Mouse (Mus musculus) megakaryocyte, embryonic 14.5 days (primary cell): ENCODE measurements around the gene Snn. TPM values are rescaled to one million over a fixed set of nuclear protein-coding genes. Genes with fewer than 3 reads are reported as not detected.

Source experiments
- H3K27me3 ChIP-seq: replicated peaks from 2 replicates; pipeline ENCODE3; 2012; ENCODE audit warnings: inconsistent platforms
- H3K36me3 ChIP-seq: replicated peaks from 2 replicates; pipeline ENCODE3; 2012; ENCODE audit warnings: low read length, inconsistent platforms, mixed read lengths
- H3K4me1 ChIP-seq: 2 replicates; pipeline ENCODE4 v1.6.1; 2012; ENCODE audit warnings: inconsistent platforms
- H3K4me3 ChIP-seq: replicated peaks from 2 replicates; pipeline ENCODE3; 2012; ENCODE audit warnings: moderate library complexity, mild to moderate bottlenecking, inconsistent platforms
- H3K9me3 ChIP-seq: 2 replicates; pipeline ENCODE4 v1.6.1; 2012; ENCODE audit warnings: inconsistent platforms
- FLI1 ChIP-seq: IDR thresholded peaks from 2 replicates; pipeline ENCODE4 v1.6.1; 2012; ENCODE audit warnings: low read length, inconsistent platforms, mixed read lengths
- GATA1 ChIP-seq: IDR thresholded peaks from 3 replicates; pipeline ENCODE4 v1.6.1; 2012; ENCODE audit warnings: mixed read lengths, low read length, inconsistent platforms, borderline replicate concordance
- polyA plus RNA-seq: library from polyadenylated mRNA; stranded (reverse); fragments of >175 nt; gene quantifications from 2 replicates; pipeline ENCODE4 v1.2.3, GENCODE M21; 2012; ENCODE audit warnings: low replicate concordance; ENCODE audit not compliant: insufficient read depth

The Snn gene
- polyA plus RNA-seq, 1 experiment, result 6.6 TPM

DNA sequence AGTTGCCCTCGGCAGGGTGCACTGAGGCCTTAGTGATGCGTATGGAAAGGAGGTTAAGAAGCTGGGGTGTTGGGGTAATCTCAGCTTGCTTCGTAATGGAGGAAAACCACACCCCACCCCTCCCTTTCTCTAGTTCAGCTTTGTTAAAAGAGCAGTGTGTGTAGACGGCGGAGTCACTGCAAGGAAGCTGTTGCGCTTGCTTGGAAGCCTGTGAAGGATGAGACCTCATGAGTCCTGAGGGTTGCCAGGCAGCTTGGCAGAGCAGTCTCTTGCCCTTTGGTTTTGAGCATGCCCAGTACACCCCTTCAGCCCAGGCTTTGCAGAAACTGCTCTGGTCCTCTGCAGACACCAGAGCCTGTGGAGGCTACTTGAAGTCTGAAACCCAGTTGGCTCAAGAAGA is 12.3 kb downstream of the Snn start:
- peaks cover 89% of the 10 kb centered on the region for H3K36me3 ChIP-seq
- peaks cover 85% of the 10 kb centered on the region for H3K4me1 ChIP-seq
- peaks cover 4% of the 10 kb centered on the region for H3K27me3 ChIP-seq
- TF ChIP-seq GATA1 (no peak), FLI1 (no peak)
- no peak overlapping the region for H3K4me3 ChIP-seq
- no peaks in the 10 kb centered on the region for H3K9me3 ChIP-seq

DNA sequence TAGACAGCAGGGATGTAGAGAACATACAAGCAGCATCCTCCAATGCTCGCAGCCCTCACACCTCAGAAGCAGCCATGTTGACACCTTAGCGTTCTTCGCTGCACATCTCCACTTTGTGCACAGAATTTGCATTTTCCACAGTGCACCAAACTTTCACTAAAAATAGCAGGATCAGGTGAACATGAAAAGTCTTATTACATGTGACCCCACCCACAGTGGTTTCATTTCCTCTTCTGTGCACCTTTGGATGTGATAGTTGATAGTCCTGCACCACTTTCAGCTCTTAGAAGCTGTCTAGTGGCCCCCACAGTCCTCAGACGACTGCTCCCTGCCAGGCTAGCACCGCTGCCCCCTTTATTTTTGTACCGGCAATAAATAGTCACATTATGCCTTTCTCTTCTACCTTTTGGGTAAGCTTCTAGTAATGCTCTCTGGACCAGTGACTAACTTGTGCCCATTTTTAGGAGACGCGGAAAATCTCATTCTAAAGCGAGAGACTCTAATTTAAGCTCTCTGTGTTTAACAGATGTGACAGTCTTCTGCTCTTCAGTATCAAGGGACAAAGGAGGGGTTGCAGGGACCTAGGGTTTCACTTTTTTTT is 17.0 kb downstream of the Snn start:
- Histone ChIP-seq H3K4me1 (peaks cover 68% of the 10 kb centered on the region), H3K36me3 (peaks cover 98% of the 10 kb centered on the region)
- TF ChIP-seq FLI1 (no peak), GATA1 (no peak)

DNA sequence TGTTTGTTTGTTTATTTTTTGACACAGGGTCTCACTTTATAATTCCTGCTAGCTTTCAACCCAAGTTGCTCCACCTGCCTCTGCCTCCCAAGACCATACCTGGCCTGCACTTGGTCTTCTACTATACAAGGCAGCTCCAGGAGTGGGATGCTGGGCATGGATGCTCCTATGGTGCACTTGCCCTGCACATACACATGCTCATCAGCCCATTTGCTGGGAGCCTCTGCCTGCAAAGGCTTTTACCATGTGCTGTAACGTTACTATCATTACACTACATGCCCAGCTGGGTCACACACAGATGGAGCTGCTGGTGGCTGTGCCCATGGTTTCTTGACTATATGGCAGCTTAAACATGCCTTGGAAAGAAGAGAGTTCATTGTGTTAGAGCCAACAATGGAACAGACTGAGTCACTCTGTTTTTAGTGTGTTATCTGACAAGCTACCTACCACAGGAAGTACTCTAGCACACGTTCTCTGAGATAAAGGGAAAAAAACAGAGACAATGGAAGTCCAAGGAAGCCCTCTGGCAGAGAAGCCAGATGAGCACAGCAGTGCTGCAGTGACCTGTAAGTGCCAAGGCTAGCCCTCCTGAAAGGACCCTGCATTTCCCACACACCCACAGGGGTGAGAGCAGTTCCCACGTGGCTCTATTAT is 17.6 kb downstream of the Snn start:
- peak; percentile 86; the same call in 2 of the 3 replicates for TF ChIP-seq GATA1
- no peak; the same call in 1 of the 2 replicates for TF ChIP-seq FLI1
- Histone ChIP-seq H3K27me3 (no peaks in the 10 kb centered on the region), H3K4me1 (peaks cover 67% of the 10 kb centered on the region), H3K36me3 (peaks cover 99% of the 10 kb centered on the region), H3K9me3 (no peaks in the 10 kb centered on the region), H3K4me3 (peak overlapping the region; percentile 86)

More for the DNA sequence above, 17.0 kb downstream of the Snn start:
- H3K4me3 ChIP-seq, result peak overlapping the region; percentile 72
- H3K27me3 ChIP-seq, result no peaks in the 10 kb centered on the region
- H3K9me3 ChIP-seq, result no peaks in the 10 kb centered on the region

DNA sequence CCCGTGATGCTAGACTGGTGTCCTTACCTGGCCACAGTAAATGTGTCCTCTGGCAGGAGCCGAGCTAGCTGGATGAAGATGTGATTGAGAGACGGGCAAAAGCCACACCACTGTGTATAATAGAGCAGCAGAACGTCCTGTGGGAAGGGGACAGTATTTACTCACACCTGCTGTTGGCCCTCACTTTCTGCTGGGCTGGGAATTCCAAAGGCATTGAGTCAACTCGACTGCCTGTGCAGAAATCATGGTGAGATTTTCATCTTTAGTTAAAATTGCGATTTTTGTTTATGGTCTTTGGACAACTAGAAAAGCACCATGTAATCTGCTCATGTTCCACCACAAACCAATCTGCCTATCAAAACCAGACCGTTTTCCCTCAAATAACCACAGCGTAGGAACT is 23.4 kb downstream of the Snn start:
- Histone ChIP-seq H3K9me3 (no peaks in the 10 kb centered on the region), H3K4me3 (no peak overlapping the region), H3K4me1 (peaks cover 57% of the 10 kb centered on the region), H3K36me3 (peaks cover 99% of the 10 kb centered on the region), H3K27me3 (no peaks in the 10 kb centered on the region)
- TF ChIP-seq GATA1 (no peak), FLI1 (no peak)

DNA sequence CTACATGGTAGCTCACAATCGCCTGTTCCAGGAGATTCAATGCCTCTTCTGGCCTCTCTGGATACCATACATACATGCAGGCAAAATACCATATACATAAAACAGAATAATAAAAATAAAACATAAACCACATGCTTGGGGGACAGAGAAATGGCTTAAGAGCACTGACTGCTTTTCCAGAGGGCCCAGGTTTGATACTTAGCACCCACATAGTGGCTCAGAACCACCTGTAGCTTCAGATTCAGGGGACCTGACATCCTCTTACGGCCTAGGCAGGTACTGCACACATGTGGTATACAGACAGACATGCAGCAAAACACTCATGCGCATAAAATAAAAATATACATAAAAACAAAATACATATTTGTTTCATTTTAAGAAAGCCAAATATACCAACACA is 25.6 kb downstream of the Snn start:
- Histone ChIP-seq H3K4me3 (no peak overlapping the region), H3K36me3 (peaks cover 99% of the 10 kb centered on the region), H3K27me3 (no peaks in the 10 kb centered on the region), H3K9me3 (no peaks in the 10 kb centered on the region), H3K4me1 (peaks cover 66% of the 10 kb centered on the region)
- TF ChIP-seq GATA1 (no peak), FLI1 (no peak)

DNA sequence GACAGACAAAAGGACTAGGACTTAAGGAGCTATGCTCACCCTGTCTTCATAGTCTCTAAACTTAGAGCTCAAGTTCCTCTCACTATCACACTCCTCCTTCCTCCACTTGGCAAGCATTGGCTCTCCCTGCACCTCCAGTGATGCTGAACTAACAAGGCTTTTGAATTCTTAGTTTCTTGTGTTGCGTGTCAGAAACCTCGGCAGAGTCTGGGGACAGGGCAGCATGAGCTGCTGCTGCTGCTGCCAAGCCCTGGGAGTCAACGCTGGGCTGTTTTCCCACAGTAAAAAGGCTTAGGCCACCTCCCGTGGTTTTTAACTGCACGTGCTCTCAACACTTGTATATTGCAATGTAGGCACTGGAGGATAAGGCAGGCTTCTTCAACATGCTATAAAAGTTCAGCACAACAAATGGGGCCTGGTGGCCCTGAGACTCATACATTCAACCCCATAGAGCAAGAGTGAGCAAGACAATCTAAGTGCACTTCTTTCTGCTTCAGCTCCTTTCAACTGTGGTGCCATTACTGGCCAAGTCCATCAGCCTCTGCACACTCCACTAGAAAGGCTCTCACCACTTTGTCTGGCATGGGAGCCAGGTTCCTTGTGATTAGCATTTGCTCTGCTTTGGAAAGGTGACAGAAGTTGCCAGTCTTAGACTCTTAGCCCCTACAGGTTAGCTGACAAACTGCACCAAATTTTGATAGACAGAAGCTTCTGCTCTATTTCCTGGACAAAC is 26.3 kb downstream of the Snn start:
- Histone ChIP-seq H3K9me3 (no peaks in the 10 kb centered on the region), H3K36me3 (peaks cover 99% of the 10 kb centered on the region), H3K4me3 (no peak overlapping the region), H3K27me3 (no peaks in the 10 kb centered on the region), H3K4me1 (peaks cover 70% of the 10 kb centered on the region)
- TF ChIP-seq GATA1 (no peak), FLI1 (no peak)

DNA sequence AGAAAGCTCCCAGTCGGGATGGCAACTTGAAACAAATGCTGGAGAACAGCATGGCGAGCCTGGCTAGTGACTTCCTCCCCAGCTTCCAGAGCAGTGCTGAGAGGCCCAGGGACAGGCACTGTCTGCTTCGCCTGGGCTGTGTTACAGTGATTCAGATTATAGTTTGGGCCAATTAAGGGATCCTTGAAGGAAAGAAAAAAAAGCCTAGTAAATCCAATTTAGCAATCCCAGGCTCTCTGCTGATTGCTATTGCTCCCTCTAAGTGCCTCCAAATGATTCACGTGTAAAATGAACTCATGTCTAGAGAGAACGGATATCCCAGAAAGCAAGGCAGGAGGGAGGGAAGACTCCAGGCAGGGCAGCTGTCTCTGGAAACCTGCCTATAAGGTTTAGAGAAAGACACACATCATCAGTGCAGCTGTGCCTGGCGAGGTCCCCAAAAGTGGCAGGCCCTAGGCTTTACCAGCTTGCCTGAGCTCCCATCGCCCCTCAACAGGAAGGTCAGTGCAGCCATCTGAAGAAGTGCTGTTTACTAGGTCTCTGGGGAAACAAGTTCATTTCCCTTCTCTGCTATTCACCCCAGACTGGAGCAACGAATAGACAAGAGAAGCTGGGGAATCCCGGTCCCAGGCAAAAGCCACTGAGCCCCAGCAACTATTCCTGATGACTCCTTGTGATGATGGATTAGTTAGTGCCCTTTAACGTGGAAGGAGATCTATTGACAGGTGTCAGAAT is 30.3 kb downstream of the Snn start:
- Histone ChIP-seq H3K27me3 (no peaks in the 10 kb centered on the region), H3K36me3 (peaks cover 100% of the 10 kb centered on the region)
- no peak for TF ChIP-seq FLI1
- TF ChIP-seq GATA1, result no peak

DNA sequence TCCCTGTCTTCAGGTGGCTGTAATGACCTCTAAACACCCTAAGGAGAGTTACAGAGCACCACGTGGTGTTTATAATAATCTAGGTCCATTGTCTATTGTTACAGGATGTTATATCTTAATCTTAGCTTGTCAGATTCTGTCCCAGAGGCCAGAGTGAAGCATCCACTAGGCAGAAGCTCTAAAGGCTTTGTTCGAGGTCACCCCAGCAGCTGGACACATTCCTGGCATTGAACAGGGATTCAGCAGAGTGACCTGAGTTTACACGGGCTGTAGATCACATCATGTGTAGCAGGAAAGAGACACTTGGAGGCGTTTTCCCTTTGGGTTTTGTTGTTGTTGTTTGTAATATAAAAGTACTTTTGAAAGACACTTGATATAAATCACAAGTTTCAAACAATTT is 31.3 kb downstream of the Snn start:
- Histone ChIP-seq H3K4me3 (no peak overlapping the region), H3K4me1 (peaks cover 82% of the 10 kb centered on the region), H3K9me3 (no peaks in the 10 kb centered on the region), H3K27me3 (no peaks in the 10 kb centered on the region), H3K36me3 (peaks cover 98% of the 10 kb centered on the region)
- no peak for TF ChIP-seq GATA1
- TF ChIP-seq FLI1, result no peak

More for the DNA sequence above, 30.3 kb downstream of the Snn start:
- Histone ChIP-seq H3K9me3 (no peaks in the 10 kb centered on the region), H3K4me3 (no peak overlapping the region), H3K4me1 (peaks cover 77% of the 10 kb centered on the region)

DNA sequence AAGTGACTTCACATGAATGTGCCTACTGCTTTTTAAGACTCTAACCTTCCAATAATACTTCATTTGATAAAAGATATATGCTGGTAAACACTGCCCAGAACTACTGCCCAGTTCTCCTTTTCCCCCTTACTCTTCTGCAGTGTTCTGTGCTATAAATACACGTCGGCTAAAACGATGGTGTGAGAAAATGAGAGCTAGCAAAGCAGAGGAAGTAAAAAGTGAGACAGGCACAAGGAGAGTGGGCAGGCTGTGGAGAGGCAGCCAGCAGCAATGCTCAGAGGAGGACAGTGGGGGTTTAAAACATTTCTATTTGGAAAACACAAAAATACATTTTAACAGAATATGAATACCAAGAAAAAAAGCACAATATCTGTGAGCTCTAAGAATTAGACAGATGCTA is 31.8 kb downstream of the Snn start:
- peaks cover 83% of the 10 kb centered on the region for H3K4me1 ChIP-seq

More for the DNA sequence above, 31.8 kb downstream of the Snn start:
- Histone ChIP-seq H3K27me3 (no peaks in the 10 kb centered on the region), H3K36me3 (peaks cover 98% of the 10 kb centered on the region), H3K9me3 (no peaks in the 10 kb centered on the region), H3K4me3 (no peak overlapping the region)
- no peak for TF ChIP-seq GATA1
- TF ChIP-seq FLI1, result no peak
